Mouse (Mus musculus): Measurements from ENCODE around the gene Prkrip1.
A peak's percentile ranks its signal among the peaks of the same experiment; 100 is the strongest.

Prkrip1 gene

GRCm38 (mm10) chr5:136198474-136199391 is at the start of gene Prkrip1:
Gene Prkrip1, minus strand, starts transcription at chr5:136198963.
- DNase-seq (ENCODE audit: low spot score), result peak; percentile 91

- no peak for DNase-seq (ENCODE audit: low spot score)
Observed at GRCm38 (mm10) chr5:136248441-136248840, 49.7 kb upstream of the Prkrip1 start.

GRCm38 (mm10) chr5:136246452-136246838 is 47.7 kb upstream of the Prkrip1 start, which contains the start of gene Sh2b2:
Gene Sh2b2, minus strand, starts transcription at chr5:136246556.
- DNase-seq (ENCODE audit: low spot score), result no peak

GRCm38 (mm10) chr5:136245541-136246451 is 47.0 kb upstream of the Prkrip1 start:
- peak; percentile 16 for DNase-seq (ENCODE audit: low spot score)

GRCm38 (mm10) chr5:136244762-136245540 is 46.2 kb upstream of the Prkrip1 start:
- DNase-seq (ENCODE audit: low spot score), result peak; percentile 82

GRCm38 (mm10) chr5:136243851-136244761 is 45.3 kb upstream of the Prkrip1 start:
- DNase-seq (ENCODE audit: low spot score), result no peak

- DNase-seq (ENCODE audit: low spot score), result no peak
Observed at GRCm38 (mm10) chr5:136241161-136241560, 42.4 kb upstream of the Prkrip1 start.

GRCm38 (mm10) chr5:136240381-136240780 is 41.6 kb upstream of the Prkrip1 start:
- no peak for DNase-seq (ENCODE audit: low spot score)

- no peak for DNase-seq (ENCODE audit: low spot score)
Observed at GRCm38 (mm10) chr5:136237607-136238006, 38.8 kb upstream of the Prkrip1 start.

GRCm38 (mm10) chr5:136236611-136237010 is 37.8 kb upstream of the Prkrip1 start:
- DNase-seq (ENCODE audit: low spot score), result no peak

- DNase-seq (ENCODE audit: low spot score), result no peak
Observed at GRCm38 (mm10) chr5:136230348-136231035, 31.7 kb upstream of the Prkrip1 start.

- no peak for DNase-seq (ENCODE audit: low spot score)
Observed at GRCm38 (mm10) chr5:136226246-136226876, 27.6 kb upstream of the Prkrip1 start.

GRCm38 (mm10) chr5:136218585-136218984 is 19.8 kb upstream of the Prkrip1 start:
- no peak for DNase-seq (ENCODE audit: low spot score)

GRCm38 (mm10) chr5:136217932-136218381 is 19.2 kb upstream of the Prkrip1 start:
- DNase-seq (ENCODE audit: low spot score), result no peak

GRCm38 (mm10) chr5:136217004-136217665 is 18.4 kb upstream of the Prkrip1 start:
- no peak for DNase-seq (ENCODE audit: low spot score)

GRCm38 (mm10) chr5:136215958-136216357 is 17.2 kb upstream of the Prkrip1 start:
- no peak for DNase-seq (ENCODE audit: low spot score)

- DNase-seq (ENCODE audit: low spot score), result no peak
Observed at GRCm38 (mm10) chr5:136215211-136215610, 16.4 kb upstream of the Prkrip1 start.

- no peak for DNase-seq (ENCODE audit: low spot score)
Observed at GRCm38 (mm10) chr5:136213716-136214115, 15.0 kb upstream of the Prkrip1 start.

- no peak for DNase-seq (ENCODE audit: low spot score)
Observed at GRCm38 (mm10) chr5:136212716-136213115, 14.0 kb upstream of the Prkrip1 start.

All from urinary bladder, postnatal 14 days (tissue).